In genomic region chr11:88031753-88032152, GRCm38 (mm10) we compare ENCODE assay signal across 32 mouse cellular contexts. TPM values are rescaled to one million over a fixed set of nuclear protein-coding genes. Genes with fewer than 3 reads are reported as not detected.
A peak's percentile ranks its signal among the peaks of the same experiment; 100 is the strongest.
DNase-seq lines count a peak whose midpoint lies in the region; ATAC-seq and TF ChIP-seq lines count a peak whose summit lies in the region.
"Had no signal": no experiment of that assay in that cellular context is flagged by ENCODE, and none has a peak within 500 bp of the region (broad histone marks: within the 10 kb centered on the region; RNA-seq: fewer than 3 reads in every experiment).

No protein-coding gene starts in this region.

- no peaks in the 10 kb centered on the region for H3K9me3 ChIP-seq in intestine, embryonic 14.5 days (ENCODE audit: control insufficient read depth, low read length)
- H3K9me3 ChIP-seq in intestine, embryonic 16.5 days (ENCODE audit: control insufficient read depth, low read length): no peaks in the 10 kb centered on the region
- H3K9me3 ChIP-seq in forebrain, embryonic 15.5 days: no peaks in the 10 kb centered on the region
- no peaks in the 10 kb centered on the region for H3K9me3 ChIP-seq in hindbrain, postnatal 0 days (ENCODE audit: low read length)
- H3K9me3 ChIP-seq: embryonic facial prominence, embryonic 13.5 days; heart, embryonic 13.5 days; liver, embryonic 12.5 days; megakaryocyte, embryonic 14.5 days; midbrain, embryonic 12.5 days; neural tube, embryonic 13.5 days had no signal

- no peak for ATAC-seq in intestine, embryonic 14.5 days (replicated peaks; ENCODE audit: low FRiP score, low TSS enrichment, low read depth)
- no peak for ATAC-seq in intestine, embryonic 16.5 days
- peak; percentile 50 for ATAC-seq in forebrain, embryonic 15.5 days (replicated peaks)
- ATAC-seq in hindbrain, postnatal 0 days: no peak
- ATAC-seq: CD4-positive, CD25-positive, alpha-beta regulatory T cell, adult 4 months; inflammation-experienced regulatory T-cells, adult 6 months; liver, embryonic 12.5 days; liver, postnatal 0 days; Patski had no signal

- no peak for TF ChIP-seq CTCF in hindbrain, postnatal 0 days (IDR thresholded peaks at IDR 0.05; ENCODE audit: low read depth)

- no peak overlapping the region for H3K27ac ChIP-seq in intestine, embryonic 14.5 days (ENCODE audit: low read depth)
- H3K27ac ChIP-seq in intestine, embryonic 16.5 days (ENCODE audit: low read length): no peak overlapping the region
- H3K27ac ChIP-seq in forebrain, embryonic 15.5 days (replicated peaks): peak overlapping the region; percentile 67
- H3K27ac ChIP-seq in hindbrain, postnatal 0 days: no peak overlapping the region
- H3K27ac ChIP-seq: embryonic facial prominence, embryonic 13.5 days; heart, adult 2 months; heart, embryonic 13.5 days; hindbrain, embryonic 14.5 days; liver, embryonic 12.5 days; midbrain, embryonic 12.5 days; neural tube, embryonic 13.5 days; stomach, postnatal 0 days had no signal

- DNase-seq in intestine, embryonic 14.5 days (ENCODE audit: low spot score): peak; percentile 21
- peak; percentile 69 for DNase-seq in ZHBTc4 (ENCODE audit: low read depth, low spot score)
- DNase-seq in hindbrain, postnatal 0 days (ENCODE audit: low spot score): no peak
- DNase-seq in lung, postnatal 14 days: no peak
- no peak for DNase-seq in adrenal gland, postnatal 25 days
- DNase-seq: cerebellum, adult 11-12 months; cerebellum, postnatal 10 days; gastrocnemius, postnatal 36 days; heart, adult 2 months; heart, postnatal 10 days; kidney, adult 2 months; kidney, postnatal 4 days; layer of hippocampus, postnatal 36 days; left cerebral cortex, postnatal 4 days; liver, postnatal 0 days; lung, postnatal 4 days; right cerebral cortex, postnatal 4 days; thymus, adult 18-20 months; thymus, postnatal 25 days had no signal

- H3K4me3 ChIP-seq in intestine, embryonic 14.5 days (ENCODE audit: low read depth, low read length): no peak overlapping the region
- no peak overlapping the region for H3K4me3 ChIP-seq in intestine, embryonic 16.5 days (ENCODE audit: low read length)
- H3K4me3 ChIP-seq in forebrain, embryonic 15.5 days: no peak overlapping the region
- no peak overlapping the region for H3K4me3 ChIP-seq in hindbrain, postnatal 0 days (ENCODE audit: low read length)
- H3K4me3 ChIP-seq: embryonic facial prominence, embryonic 13.5 days; heart, adult 2 months; heart, embryonic 13.5 days; liver, embryonic 12.5 days; megakaryocyte, embryonic 14.5 days; midbrain, embryonic 12.5 days; neural tube, embryonic 13.5 days had no signal

- WGBS in intestine, embryonic 14.5 days: 86% methylated on average over 5 of the region's 5 CpGs
- 90% methylated on average over 5 of the region's 5 CpGs for WGBS in intestine, embryonic 16.5 days
- WGBS in forebrain, embryonic 15.5 days: 58% methylated on average over 5 of the region's 5 CpGs
- WGBS in hindbrain, postnatal 0 days: 93% methylated on average over 5 of the region's 5 CpGs

- H3K4me1 ChIP-seq in intestine, embryonic 14.5 days (replicated peaks; ENCODE audit: control insufficient read depth, insufficient read depth, low read length): no peaks in the 10 kb centered on the region; the same call in 1 of the 2 replicates
- H3K4me1 ChIP-seq in intestine, embryonic 16.5 days (ENCODE audit: control insufficient read depth, insufficient read depth, low read length): no peaks in the 10 kb centered on the region
- H3K4me1 ChIP-seq in forebrain, embryonic 15.5 days: peaks cover 38% of the 10 kb centered on the region
- no peaks in the 10 kb centered on the region for H3K4me1 ChIP-seq in hindbrain, postnatal 0 days (ENCODE audit: insufficient read depth, low read length)
- H3K4me1 ChIP-seq: liver, embryonic 12.5 days; megakaryocyte, embryonic 14.5 days had no signal

- no peak overlapping the region for H3K4me2 ChIP-seq in intestine, embryonic 14.5 days (ENCODE audit: low read length)
- no peak overlapping the region for H3K4me2 ChIP-seq in intestine, embryonic 16.5 days (ENCODE audit: low read depth, low read length)
- no peak overlapping the region for H3K4me2 ChIP-seq in forebrain, embryonic 15.5 days (replicated peaks)
- H3K4me2 ChIP-seq in hindbrain, postnatal 0 days (ENCODE audit: low read depth, low read length): no peak overlapping the region
- H3K4me2 ChIP-seq: embryonic facial prominence, embryonic 13.5 days; heart, embryonic 13.5 days; hindbrain, embryonic 14.5 days; liver, embryonic 12.5 days; midbrain, embryonic 12.5 days; neural tube, embryonic 13.5 days had no signal

- H3K27me3 ChIP-seq in intestine, embryonic 14.5 days (replicated peaks; ENCODE audit: control insufficient read depth, insufficient read depth, low read length): no peaks in the 10 kb centered on the region
- no peaks in the 10 kb centered on the region for H3K27me3 ChIP-seq in intestine, embryonic 16.5 days (replicated peaks; ENCODE audit: control insufficient read depth, insufficient read depth, low read length)
- no peaks in the 10 kb centered on the region for H3K27me3 ChIP-seq in forebrain, embryonic 15.5 days
- no peaks in the 10 kb centered on the region for H3K27me3 ChIP-seq in hindbrain, postnatal 0 days (ENCODE audit: insufficient read depth, low read length)
- H3K27me3 ChIP-seq: embryonic facial prominence, embryonic 13.5 days; heart, embryonic 13.5 days; midbrain, embryonic 12.5 days; neural tube, embryonic 13.5 days; Patski had no signal

- no peaks in the 10 kb centered on the region for H3K36me3 ChIP-seq in intestine, embryonic 14.5 days (ENCODE audit: control insufficient read depth, insufficient read depth, low read length)
- H3K36me3 ChIP-seq in intestine, embryonic 16.5 days (ENCODE audit: control insufficient read depth, insufficient read depth, low read length): no peaks in the 10 kb centered on the region
- H3K36me3 ChIP-seq in forebrain, embryonic 15.5 days: no peaks in the 10 kb centered on the region
- H3K36me3 ChIP-seq in hindbrain, postnatal 0 days (ENCODE audit: insufficient read depth, low read length): no peaks in the 10 kb centered on the region
- H3K36me3 ChIP-seq: liver, embryonic 12.5 days had no signal

- no peak overlapping the region for H3K9ac ChIP-seq in intestine, embryonic 14.5 days (ENCODE audit: low read length)
- no peak overlapping the region for H3K9ac ChIP-seq in intestine, embryonic 16.5 days (ENCODE audit: low read depth, low read length)
- no peak overlapping the region for H3K9ac ChIP-seq in forebrain, embryonic 15.5 days (replicated peaks)
- no peak overlapping the region for H3K9ac ChIP-seq in hindbrain, postnatal 0 days (replicated peaks; ENCODE audit: low read length)
- H3K9ac ChIP-seq: embryonic facial prominence, embryonic 13.5 days; heart, embryonic 13.5 days; hindbrain, embryonic 14.5 days; liver, embryonic 12.5 days; liver, postnatal 0 days; midbrain, embryonic 12.5 days; neural tube, embryonic 13.5 days had no signal

RNA-seq across cellular contexts. Expression of gene Srsf1, which starts 15.4 kb away (rescaled TPM):
- polyA plus RNA-seq in intestine, embryonic 14.5 days (2014; fragmentation: Nextera tagmentation; extraction: Ambion mirVana): 334 and 353 TPM in 2 replicates
- 169 and 170 TPM in 2 replicates for polyA plus RNA-seq in intestine, embryonic 16.5 days (2015; fragmentation: Nextera tagmentation; extraction: Ambion mirVana)
- 342 and 347 TPM in 2 replicates for polyA plus RNA-seq in forebrain, embryonic 15.5 days (2015; fragmentation: Nextera tagmentation; extraction: Ambion mirVana)
- 277 and 332 TPM in 2 replicates for total RNA-seq in hindbrain, postnatal 0 days (2014; rRNA removed)
- 124 and 130 TPM in 2 replicates for polyA plus RNA-seq in hindbrain, postnatal 0 days (2015; fragmentation: Nextera tagmentation; extraction: Ambion mirVana)
- 226 and 298 TPM in 2 replicates for total RNA-seq in adrenal gland, postnatal 25 days (2021)

RNA-seq across cellular contexts. Expression of gene Vezf1, which starts 36.3 kb away (rescaled TPM):
- polyA plus RNA-seq in intestine, embryonic 14.5 days (2014; fragmentation: Nextera tagmentation; extraction: Ambion mirVana): 40.0 and 43.0 TPM in 2 replicates
- polyA plus RNA-seq in intestine, embryonic 16.5 days (2015; fragmentation: Nextera tagmentation; extraction: Ambion mirVana): 23.3 and 24.1 TPM in 2 replicates
- 60.6 and 61.4 TPM in 2 replicates for polyA plus RNA-seq in forebrain, embryonic 15.5 days (2015; fragmentation: Nextera tagmentation; extraction: Ambion mirVana)
- 32.7 and 33.5 TPM in 2 replicates for total RNA-seq in hindbrain, postnatal 0 days (2014; rRNA removed)
- polyA plus RNA-seq in hindbrain, postnatal 0 days (2015; fragmentation: Nextera tagmentation; extraction: Ambion mirVana): 29.2 and 31.9 TPM in 2 replicates
- 45.8 and 51.8 TPM in 2 replicates for total RNA-seq in adrenal gland, postnatal 25 days (2021)

RNA-seq across cellular contexts. Expression of gene Dynll2, which starts 44.4 kb away (rescaled TPM):
- 14.1 and 20.4 TPM in 2 replicates for polyA plus RNA-seq in intestine, embryonic 14.5 days (2014; fragmentation: Nextera tagmentation; extraction: Ambion mirVana)
- polyA plus RNA-seq in intestine, embryonic 16.5 days (2015; fragmentation: Nextera tagmentation; extraction: Ambion mirVana): 27.9 and 30.5 TPM in 2 replicates
- 38.5 and 39.3 TPM in 2 replicates for polyA plus RNA-seq in forebrain, embryonic 15.5 days (2015; fragmentation: Nextera tagmentation; extraction: Ambion mirVana)
- 51.3 and 62.1 TPM in 2 replicates for total RNA-seq in hindbrain, postnatal 0 days (2014; rRNA removed)
- 59.7 and 60.5 TPM in 2 replicates for polyA plus RNA-seq in hindbrain, postnatal 0 days (2015; fragmentation: Nextera tagmentation; extraction: Ambion mirVana)
- 213 TPM in 2 replicates for total RNA-seq in adrenal gland, postnatal 25 days (2021)

Comparison
In these comparisons a context has a peak if more than half of its experiments do, and no peak if none do; other contexts are left out.
1. DNase-seq: peak in intestine, embryonic 14.5 days (single experiment) and ZHBTc4 (single experiment); none in hindbrain, postnatal 0 days (single experiment), lung, postnatal 14 days (single experiment) and adrenal gland, postnatal 25 days (single experiment).